Mouse (Mus musculus): ENCODE results near the gene Smim11. TPM values are rescaled to one million over a fixed set of nuclear protein-coding genes. Genes with fewer than 3 reads are reported as not detected.

Gene Smim11
- total and polyA plus RNA-seq, 2 experiments from 2014 or later: 12.3 to 165 TPM

DNA sequence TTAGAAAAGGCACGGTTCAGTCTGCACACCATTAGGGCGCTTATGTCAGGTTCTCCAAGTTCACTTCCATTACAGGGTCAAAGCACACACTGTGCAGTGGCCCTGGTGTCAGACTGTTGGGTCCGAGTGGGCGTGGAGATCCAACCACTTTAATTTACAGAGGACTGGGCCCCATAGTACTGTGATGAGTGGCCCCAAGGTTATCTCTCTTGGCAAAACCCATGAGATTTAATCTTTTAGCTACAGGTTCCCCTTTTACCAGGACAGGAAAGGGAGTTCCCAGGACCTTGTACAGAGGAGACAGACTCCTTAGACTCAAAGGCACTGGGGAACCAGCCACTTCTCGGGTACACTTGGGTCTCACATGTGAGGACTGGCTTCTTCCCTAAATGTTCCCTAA is 54.3 kb downstream of the Smim11 start:
- no peaks in the 10 kb centered on the region for H3K9me3 ChIP-seq (replicated peaks; ENCODE audit: control insufficient read depth, low read length)
- H3K4me2 ChIP-seq (ENCODE audit: low read depth, low read length): no peak overlapping the region
- 0 out of 2 replicates have a peak overlapping the region, but pooled peaks have one; percentile 48 for H3K9ac ChIP-seq (replicated peaks; ENCODE audit: low read depth, low read length)
- ATAC-seq (ENCODE audit: insufficient read depth, low read depth) (no peak), DNase-seq (ENCODE audit: low spot score) (no peak)
- WGBS: 60% methylated on average over 5 of the region's 5 CpGs
- H3K27me3 ChIP-seq (ENCODE audit: control insufficient read depth, insufficient read depth, low read length): no peaks in the 10 kb centered on the region
- no peak for TF ChIP-seq EP300 (IDR thresholded peaks at IDR 0.05; ENCODE audit: low read depth)
- TF ChIP-seq CTCF (IDR thresholded peaks at IDR 0.05; ENCODE audit: low read depth): no peak
- peak overlapping the region; percentile 92 for H3K27ac ChIP-seq (ENCODE audit: low read depth)
- no peaks in the 10 kb centered on the region for H3K36me3 ChIP-seq (replicated peaks; ENCODE audit: control insufficient read depth, insufficient read depth, low read length)
- no peak overlapping the region for H3K4me3 ChIP-seq (ENCODE audit: low read depth, low read length)
- peaks cover 40% of the 10 kb centered on the region for H3K4me1 ChIP-seq (ENCODE audit: control insufficient read depth, insufficient read depth)

DNA sequence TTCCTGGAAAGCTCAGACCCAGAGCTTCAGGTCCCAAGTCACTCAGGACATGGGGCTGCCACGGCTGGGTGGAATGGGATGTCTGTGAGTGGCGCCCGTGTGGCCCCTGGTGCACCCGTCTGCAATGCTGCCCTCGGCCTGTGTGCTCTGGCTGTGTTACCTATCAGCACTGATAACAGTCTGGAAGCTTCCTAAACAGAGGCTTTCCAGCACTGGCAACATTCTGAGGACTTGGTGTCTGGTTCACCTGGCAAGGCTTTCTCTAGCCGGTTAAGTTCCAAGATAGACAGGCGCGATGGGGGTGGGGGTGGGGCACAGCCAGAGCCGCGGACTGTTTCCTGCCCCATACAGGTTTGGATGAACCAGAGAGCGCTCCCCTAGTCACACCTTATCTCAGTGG is 54.9 kb downstream of the Smim11 start:
- WGBS: 23% methylated on average over 11 of the region's 11 CpGs
- DNase-seq (ENCODE audit: low spot score): no peak
- peak overlapping the region; percentile 48; the same call in 1 of the 2 replicates for H3K9ac ChIP-seq (replicated peaks; ENCODE audit: low read depth, low read length)
- 0 out of 2 replicates have a peak, but pooled peaks have one; percentile 19 for ATAC-seq (ENCODE audit: insufficient read depth, low read depth)
- no peak overlapping the region for H3K4me3 ChIP-seq (ENCODE audit: low read depth, low read length)
- H3K4me1 ChIP-seq (ENCODE audit: control insufficient read depth, insufficient read depth): peaks cover 40% of the 10 kb centered on the region
- peak overlapping the region; percentile 17 for H3K4me2 ChIP-seq (ENCODE audit: low read depth, low read length)
- TF ChIP-seq EP300 (IDR thresholded peaks at IDR 0.05; ENCODE audit: low read depth) (no peak), CTCF (IDR thresholded peaks at IDR 0.05; ENCODE audit: low read depth) (no peak)
- no peaks in the 10 kb centered on the region for H3K36me3 ChIP-seq (replicated peaks; ENCODE audit: control insufficient read depth, insufficient read depth, low read length)
- peak overlapping the region; percentile 92 for H3K27ac ChIP-seq (ENCODE audit: low read depth)
- no peaks in the 10 kb centered on the region for H3K27me3 ChIP-seq (ENCODE audit: control insufficient read depth, insufficient read depth, low read length)
- no peaks in the 10 kb centered on the region for H3K9me3 ChIP-seq (replicated peaks; ENCODE audit: control insufficient read depth, low read length)

DNA sequence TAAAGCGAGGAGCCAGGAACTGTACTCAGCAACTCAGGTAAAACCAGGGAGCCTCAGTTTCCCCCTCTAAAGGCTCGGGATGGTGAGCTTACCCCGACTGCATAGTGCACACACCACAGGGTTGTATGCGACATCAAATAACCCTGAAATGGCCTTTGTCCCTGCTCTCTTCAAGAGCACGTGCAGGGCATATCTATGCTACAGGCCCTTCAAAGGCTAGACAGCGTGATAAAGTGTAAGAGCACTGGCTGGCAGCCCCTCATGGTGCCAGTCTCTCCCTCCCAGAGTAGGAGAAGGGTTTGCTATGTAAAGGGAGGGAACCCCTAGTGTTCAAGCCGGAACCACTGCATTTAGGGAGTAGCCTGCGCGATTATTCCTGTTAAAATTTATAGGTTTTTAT is 55.9 kb downstream of the Smim11 start:
- DNase-seq (ENCODE audit: low spot score) (peak; percentile 55), ATAC-seq (ENCODE audit: insufficient read depth, low read depth) (peak; percentile 69)
- peak overlapping the region; percentile 48; the same call in 1 of the 2 replicates for H3K9ac ChIP-seq (replicated peaks; ENCODE audit: low read depth, low read length)
- H3K4me1 ChIP-seq (ENCODE audit: control insufficient read depth, insufficient read depth): peaks cover 40% of the 10 kb centered on the region
- H3K27me3 ChIP-seq (ENCODE audit: control insufficient read depth, insufficient read depth, low read length): no peaks in the 10 kb centered on the region
- TF ChIP-seq EP300 (IDR thresholded peaks at IDR 0.05; ENCODE audit: low read depth): no peak
- H3K4me2 ChIP-seq (ENCODE audit: low read depth, low read length): peak overlapping the region; percentile 63
- 43% methylated on average over 9 of the region's 9 CpGs for WGBS
- H3K9me3 ChIP-seq (replicated peaks; ENCODE audit: control insufficient read depth, low read length): no peaks in the 10 kb centered on the region
- peak overlapping the region; percentile 92 for H3K27ac ChIP-seq (ENCODE audit: low read depth)
- H3K4me3 ChIP-seq (ENCODE audit: low read depth, low read length): no peak overlapping the region
- H3K36me3 ChIP-seq (replicated peaks; ENCODE audit: control insufficient read depth, insufficient read depth, low read length): no peaks in the 10 kb centered on the region

DNA sequence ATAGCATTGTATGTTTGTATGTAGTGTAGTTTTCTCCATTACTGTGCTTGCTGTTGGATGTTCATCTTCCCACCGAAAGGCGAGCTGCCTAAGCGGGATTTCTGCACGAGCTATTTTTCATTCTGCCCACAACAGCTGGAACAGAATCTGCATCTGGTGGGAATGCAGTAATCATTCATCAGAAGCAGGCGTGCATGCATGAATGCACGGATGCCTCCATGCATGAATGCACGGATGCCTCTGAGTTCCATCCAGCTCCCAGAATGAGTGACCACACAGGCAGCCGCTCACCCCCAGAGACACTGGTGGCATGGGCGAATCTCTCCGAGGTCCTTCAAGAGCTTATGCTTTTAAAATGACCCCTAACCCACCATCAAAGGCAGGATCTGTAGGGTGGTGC is 56.5 kb downstream of the Smim11 start:
- Histone ChIP-seq H3K27me3 (ENCODE audit: control insufficient read depth, insufficient read depth, low read length) (no peaks in the 10 kb centered on the region), H3K4me3 (ENCODE audit: low read depth, low read length) (peak overlapping the region; percentile 10; the same call in 1 of the 2 replicates), H3K27ac (ENCODE audit: low read depth) (peak overlapping the region; percentile 92), H3K4me2 (ENCODE audit: low read depth, low read length) (peak overlapping the region; percentile 63), H3K9ac (replicated peaks; ENCODE audit: low read depth, low read length) (0 out of 2 replicates have a peak overlapping the region, but pooled peaks have one; percentile 11), H3K36me3 (replicated peaks; ENCODE audit: control insufficient read depth, insufficient read depth, low read length) (no peaks in the 10 kb centered on the region), H3K4me1 (ENCODE audit: control insufficient read depth, insufficient read depth) (peaks cover 40% of the 10 kb centered on the region), H3K9me3 (replicated peaks; ENCODE audit: control insufficient read depth, low read length) (no peaks in the 10 kb centered on the region)
- WGBS: 78% methylated on average over 10 of the region's 10 CpGs
- TF ChIP-seq CTCF (IDR thresholded peaks at IDR 0.05; ENCODE audit: low read depth): no peak
- ATAC-seq (ENCODE audit: insufficient read depth, low read depth) (no peak), DNase-seq (ENCODE audit: low spot score) (no peak)

DNA sequence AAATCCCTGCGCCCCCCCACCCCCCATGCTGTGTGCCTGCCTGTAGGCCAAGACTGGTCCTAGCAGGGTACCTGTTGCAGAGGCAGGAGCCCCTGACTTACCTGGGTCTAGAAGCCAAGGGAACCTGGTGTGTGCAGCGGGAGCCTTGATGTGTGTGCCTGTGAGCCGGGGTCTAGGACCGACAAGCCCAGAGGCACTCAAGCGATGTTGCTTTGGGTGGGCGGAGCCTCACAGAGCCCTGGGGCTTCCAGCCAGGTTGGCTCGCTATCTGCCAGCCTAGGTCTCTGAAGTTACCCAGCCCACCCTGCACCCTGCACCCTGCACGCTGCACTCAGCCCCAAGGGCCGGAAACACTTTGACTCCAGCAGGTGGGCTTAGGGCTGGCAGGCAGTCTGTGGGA is 57.6 kb downstream of the Smim11 start:
- H3K4me3 ChIP-seq (ENCODE audit: low read depth, low read length): peak overlapping the region; percentile 37
- H3K36me3 ChIP-seq (replicated peaks; ENCODE audit: control insufficient read depth, insufficient read depth, low read length): no peaks in the 10 kb centered on the region
- H3K27ac ChIP-seq (ENCODE audit: low read depth): peak overlapping the region; percentile 92
- peak overlapping the region; percentile 55 for H3K9ac ChIP-seq (replicated peaks; ENCODE audit: low read depth, low read length)
- 8% methylated on average over 9 of the region's 9 CpGs for WGBS
- peak overlapping the region; percentile 63 for H3K4me2 ChIP-seq (ENCODE audit: low read depth, low read length)
- no peaks in the 10 kb centered on the region for H3K9me3 ChIP-seq (replicated peaks; ENCODE audit: control insufficient read depth, low read length)
- DNase-seq (ENCODE audit: low spot score) (no peak), ATAC-seq (ENCODE audit: insufficient read depth, low read depth) (peak; percentile 71)
- no peaks in the 10 kb centered on the region for H3K27me3 ChIP-seq (ENCODE audit: control insufficient read depth, insufficient read depth, low read length)
- TF ChIP-seq CTCF (IDR thresholded peaks at IDR 0.05; ENCODE audit: low read depth) (no peak), EP300 (IDR thresholded peaks at IDR 0.05; ENCODE audit: low read depth) (no peak)
- H3K4me1 ChIP-seq (ENCODE audit: control insufficient read depth, insufficient read depth): peaks cover 40% of the 10 kb centered on the region

DNA sequence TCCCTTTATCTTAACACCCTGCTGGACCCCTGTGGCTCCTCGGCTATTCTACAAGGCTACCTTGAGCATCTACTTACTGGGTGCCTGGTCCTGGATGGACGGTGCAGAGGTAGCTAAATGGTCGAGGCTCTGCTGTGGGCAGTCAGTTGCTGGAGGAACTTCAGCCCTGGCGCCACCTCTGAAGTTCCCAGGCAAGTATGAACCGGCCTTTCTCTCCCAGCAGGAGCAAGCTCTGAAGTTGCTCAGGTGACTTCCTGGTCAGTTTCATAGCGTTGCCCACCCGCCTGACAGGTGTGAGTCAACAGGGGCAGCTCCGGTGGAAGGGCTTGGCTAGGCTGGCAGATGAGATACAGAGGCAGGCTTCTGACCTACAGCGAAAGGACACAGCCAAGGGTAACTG is 58.1 kb downstream of the Smim11 start, which contains the start of gene Kcne1:
Gene Kcne1 (minus strand): TSS at position 240 of the 400 bp plus-strand sequence.
- ATAC-seq (ENCODE audit: insufficient read depth, low read depth): no peak
- no peak for DNase-seq (ENCODE audit: low spot score)
- Histone ChIP-seq H3K4me1 (ENCODE audit: control insufficient read depth, insufficient read depth) (peaks cover 40% of the 10 kb centered on the region), H3K9me3 (replicated peaks; ENCODE audit: control insufficient read depth, low read length) (no peaks in the 10 kb centered on the region), H3K27ac (ENCODE audit: low read depth) (peak within 1 kb of the TSS; percentile 92), H3K36me3 (replicated peaks; ENCODE audit: control insufficient read depth, insufficient read depth, low read length) (no peaks in the 10 kb centered on the region), H3K4me2 (ENCODE audit: low read depth, low read length) (peak within 1 kb of the TSS; percentile 63), H3K27me3 (ENCODE audit: control insufficient read depth, insufficient read depth, low read length) (no peaks in the 10 kb centered on the region), H3K4me3 (ENCODE audit: low read depth, low read length) (peak within 1 kb of the TSS; percentile 37), H3K9ac (replicated peaks; ENCODE audit: low read depth, low read length) (peak within 1 kb of the TSS; percentile 55)
- 41% methylated on average over 9 of the region's 9 CpGs for WGBS
- no peak for TF ChIP-seq CTCF (IDR thresholded peaks at IDR 0.05; ENCODE audit: low read depth)
- no peak for TF ChIP-seq EP300 (IDR thresholded peaks at IDR 0.05; ENCODE audit: low read depth)

Measured in heart, postnatal 0 days (tissue).